Mouse (Mus musculus): ENCODE measurements at regions not wholly inside any gene's neighbourhood (a gene's known extent, or its start where the extent isn't known, plus 50 kb on each side); places are given as distances from the start of the nearest gene placed in this dataset.

- no peak for DNase-seq (ENCODE audit: low spot score)
Observed at GRCm38 (mm10) chr15:93972979-93973378, 377.3 kb upstream of the Prickle1 start.

DNA sequence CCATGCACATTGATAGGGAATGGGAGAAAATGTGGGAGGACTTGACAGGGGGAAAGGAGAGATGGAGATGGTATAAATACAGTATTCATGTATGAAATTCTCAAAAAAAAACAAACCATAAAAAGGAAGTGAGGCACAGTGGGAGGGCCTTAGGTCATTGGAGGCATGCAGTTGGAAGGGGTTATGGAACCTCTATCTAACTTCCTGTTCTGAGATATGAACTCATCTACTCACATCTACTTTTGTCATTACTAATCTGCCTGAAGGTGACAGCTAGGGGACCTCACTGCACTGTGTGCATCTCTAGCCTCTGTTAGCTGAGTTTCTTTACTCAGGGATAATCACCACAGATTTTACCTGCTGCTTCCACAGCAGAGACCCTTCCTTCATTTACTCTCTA is 366.3 kb upstream of the Prickle1 start:
- DNase-seq (ENCODE audit: low spot score): no peak

- no peak for DNase-seq (ENCODE audit: low spot score)
Observed at GRCm38 (mm10) chr15:93959931-93960330, 364.2 kb upstream of the Prickle1 start.

GRCm38 (mm10) chr15:93958086-93958485 is 362.4 kb upstream of the Prickle1 start:
- no peak for DNase-seq (ENCODE audit: low spot score)

GRCm38 (mm10) chr15:93956801-93957200 is 361.1 kb upstream of the Prickle1 start:
- no peak for DNase-seq (ENCODE audit: low spot score)

- DNase-seq (ENCODE audit: low spot score): no peak
Observed at GRCm38 (mm10) chr15:93953548-93953947, 357.9 kb upstream of the Prickle1 start.

GRCm38 (mm10) chr15:93950441-93950840 is 354.8 kb upstream of the Prickle1 start:
- no peak for DNase-seq (ENCODE audit: low spot score)

DNA sequence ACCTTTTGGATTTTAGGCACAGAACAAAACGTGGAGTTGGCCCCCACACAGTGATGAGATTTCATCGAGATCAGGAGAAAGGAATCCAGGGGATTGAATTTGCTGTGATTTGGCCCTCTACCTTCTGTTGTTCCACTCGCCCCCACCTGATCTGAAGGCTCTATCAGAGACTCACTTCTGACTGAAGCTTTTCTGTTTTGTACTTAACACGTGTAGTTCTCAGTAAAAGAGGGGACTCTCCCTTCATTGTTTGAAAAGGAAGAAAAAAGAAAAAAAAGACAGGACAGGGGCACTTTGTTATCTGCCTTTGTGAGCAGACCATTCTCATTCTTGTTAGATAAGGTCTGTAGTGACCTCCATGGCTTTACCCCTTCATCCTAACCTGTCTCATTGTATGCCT is 353.2 kb upstream of the Prickle1 start:
- no peak for DNase-seq (ENCODE audit: low spot score)

GRCm38 (mm10) chr15:93943545-93943944 is 347.9 kb upstream of the Prickle1 start:
- no peak for DNase-seq (ENCODE audit: low spot score)

DNA sequence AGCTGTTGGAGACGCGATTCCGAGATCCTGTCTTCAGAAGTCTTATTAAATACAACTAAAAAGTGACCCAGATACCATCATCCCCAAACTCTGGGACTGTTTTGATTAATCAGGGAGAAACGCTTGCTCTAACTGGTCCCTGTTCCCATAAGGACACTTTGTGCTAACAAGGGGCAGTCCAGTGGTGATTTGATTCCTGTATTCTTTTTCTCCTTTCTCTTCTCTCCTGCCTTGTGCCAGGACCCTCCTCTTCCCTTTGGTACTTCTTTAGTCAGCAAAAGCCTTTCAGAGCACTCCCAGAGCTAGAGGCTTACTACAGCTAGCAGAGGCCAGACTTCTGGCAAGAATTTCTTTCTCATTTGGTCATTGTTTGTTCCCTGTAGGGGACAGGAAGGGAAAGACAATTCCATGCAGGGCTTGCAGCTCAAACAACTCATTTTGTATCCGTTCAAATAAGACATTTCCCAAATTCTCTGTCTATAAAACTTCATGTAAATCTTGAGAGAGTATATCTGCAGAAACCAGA is 337.3 kb upstream of the Prickle1 start:
- DNase-seq (ENCODE audit: low spot score): no peak

DNA sequence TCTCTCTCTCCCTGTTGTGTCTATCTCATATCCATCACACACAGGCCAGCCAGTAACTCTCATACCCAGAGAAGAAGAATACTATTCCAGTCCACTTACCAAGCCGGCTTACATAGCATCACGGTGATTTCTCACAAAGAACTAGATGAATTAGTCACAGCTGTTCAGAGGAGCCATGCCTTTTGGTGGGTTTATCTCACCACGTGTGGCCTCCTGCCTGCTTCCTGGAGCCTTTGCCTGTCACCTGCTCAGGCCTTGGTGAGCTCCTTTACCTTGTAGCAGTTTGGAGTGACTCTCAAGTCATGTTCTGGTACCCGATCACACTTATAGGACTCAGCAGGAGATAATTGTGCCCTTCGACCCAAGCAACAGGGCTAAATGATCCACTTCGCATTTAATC is 331.2 kb upstream of the Prickle1 start:
- DNase-seq (ENCODE audit: low spot score): no peak

DNA sequence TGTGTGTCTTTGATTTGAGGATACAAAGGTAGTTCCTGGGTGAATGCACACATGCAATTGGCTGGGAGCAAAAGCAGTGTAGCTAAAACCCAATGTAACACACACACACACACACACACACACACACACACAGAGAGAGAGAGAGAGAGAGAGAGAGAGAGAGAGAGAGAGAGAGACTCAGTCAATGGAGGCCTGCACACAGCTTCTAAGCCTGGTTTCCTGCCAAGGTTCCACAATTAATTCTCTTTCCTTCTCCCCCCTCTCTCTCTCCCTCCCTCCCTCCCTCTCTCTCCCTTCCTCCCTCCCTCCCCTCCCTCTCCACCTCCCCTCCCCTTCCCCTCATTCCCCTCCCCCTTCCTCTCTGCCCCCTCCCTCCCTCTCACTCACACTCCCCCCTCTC is 330.6 kb upstream of the Prickle1 start:
- DNase-seq (ENCODE audit: low spot score): no peak

DNA sequence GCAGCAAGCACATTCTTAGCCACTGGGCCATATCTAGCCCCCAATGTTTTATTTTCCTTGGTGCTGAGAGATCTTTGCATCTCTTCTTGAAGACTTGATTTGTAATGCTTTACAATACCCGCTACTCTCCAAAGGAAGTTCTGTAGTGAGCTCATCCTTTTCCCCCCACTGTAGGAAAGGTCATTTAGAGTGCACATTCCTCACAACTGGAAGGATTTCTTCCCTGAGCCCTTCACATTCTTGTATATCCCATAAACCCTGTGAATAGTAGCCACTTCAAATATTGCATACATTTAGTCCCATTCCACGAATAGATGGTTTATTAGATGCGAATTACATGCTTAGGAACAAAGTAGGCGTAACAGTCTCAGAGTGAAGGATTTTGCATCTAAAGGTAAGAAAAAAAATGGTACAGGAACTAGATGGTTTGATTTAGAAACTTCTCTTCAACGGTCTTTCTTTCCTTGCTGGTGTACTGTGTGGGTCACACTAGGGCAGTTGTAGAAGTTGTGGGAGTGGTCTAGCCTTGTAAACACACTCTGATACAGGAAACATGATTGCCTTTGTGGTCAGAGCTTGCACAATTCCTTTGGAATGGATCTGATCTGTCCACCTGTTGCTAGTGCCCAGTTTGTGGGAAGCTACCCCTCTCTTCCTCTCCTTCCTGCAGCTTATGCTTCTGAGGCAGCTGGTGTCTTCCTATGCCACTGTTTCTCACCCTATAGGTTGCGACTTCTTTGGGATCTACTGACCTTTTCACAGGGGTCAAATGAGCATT is 326.0 kb upstream of the Prickle1 start:
- no peak for DNase-seq (ENCODE audit: low spot score)

DNA sequence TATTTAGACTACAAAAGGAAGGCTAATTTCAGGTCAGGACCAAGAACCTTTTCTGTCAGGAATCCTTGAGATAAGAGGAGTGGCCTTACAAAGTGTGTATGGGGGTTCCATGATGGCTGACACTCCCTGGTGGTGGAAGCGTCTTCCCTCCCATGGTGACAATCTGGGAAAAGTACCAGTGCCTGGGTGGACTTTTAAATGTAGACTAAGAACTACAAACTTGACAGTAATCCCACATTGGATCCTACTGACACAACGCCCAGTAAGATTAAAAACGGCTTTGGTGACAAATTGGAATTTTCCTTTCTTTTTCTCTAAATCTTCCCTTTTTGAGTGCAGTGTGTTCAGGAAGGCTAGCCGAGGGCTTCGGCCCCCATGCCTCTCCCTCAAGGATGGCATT is 325.3 kb upstream of the Prickle1 start:
- no peak for DNase-seq (ENCODE audit: low spot score)

- DNase-seq (ENCODE audit: low spot score): no peak
Observed at GRCm38 (mm10) chr15:93919577-93919976, 323.9 kb upstream of the Prickle1 start.

DNA sequence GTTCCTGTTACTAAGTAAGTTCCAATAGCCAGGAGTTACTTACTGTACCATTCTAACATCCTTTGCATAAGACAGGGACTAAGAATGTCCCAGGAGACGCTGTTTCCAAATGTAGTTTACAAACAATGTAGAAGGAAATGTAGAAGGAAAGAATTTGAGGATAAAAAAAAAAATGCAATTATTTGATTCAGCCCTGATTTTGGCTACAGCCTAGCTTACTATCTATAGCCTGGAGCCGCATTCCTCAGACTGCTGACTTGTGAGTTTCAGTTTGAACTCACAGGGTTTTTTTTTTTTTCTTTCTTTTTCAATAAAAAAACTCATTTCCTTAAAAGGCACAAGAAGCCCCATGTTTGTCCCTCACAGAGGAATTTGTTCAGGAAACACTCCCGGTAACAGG is 321.2 kb upstream of the Prickle1 start:
- no peak for DNase-seq (ENCODE audit: low spot score)

DNA sequence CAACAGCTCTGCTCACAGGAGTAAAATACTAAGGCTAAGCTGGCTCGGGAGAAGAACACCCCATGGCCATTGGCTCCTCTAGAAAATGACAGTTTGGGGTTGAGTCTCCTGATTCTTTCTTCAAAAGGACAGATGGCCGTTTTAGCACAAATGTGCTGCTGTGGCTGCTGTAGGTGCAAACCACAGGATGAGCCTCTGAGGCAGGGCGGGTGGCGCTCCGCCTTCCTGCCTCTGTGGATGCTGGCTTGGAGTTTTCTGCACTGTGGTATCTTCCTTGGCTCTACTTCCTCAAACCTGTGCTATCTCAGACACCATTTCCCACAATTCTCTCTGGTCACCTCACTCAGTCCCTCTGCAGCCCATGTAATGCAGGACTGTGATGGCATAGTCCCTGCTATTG is 317.8 kb upstream of the Prickle1 start:
- DNase-seq (ENCODE audit: low spot score): no peak

DNA sequence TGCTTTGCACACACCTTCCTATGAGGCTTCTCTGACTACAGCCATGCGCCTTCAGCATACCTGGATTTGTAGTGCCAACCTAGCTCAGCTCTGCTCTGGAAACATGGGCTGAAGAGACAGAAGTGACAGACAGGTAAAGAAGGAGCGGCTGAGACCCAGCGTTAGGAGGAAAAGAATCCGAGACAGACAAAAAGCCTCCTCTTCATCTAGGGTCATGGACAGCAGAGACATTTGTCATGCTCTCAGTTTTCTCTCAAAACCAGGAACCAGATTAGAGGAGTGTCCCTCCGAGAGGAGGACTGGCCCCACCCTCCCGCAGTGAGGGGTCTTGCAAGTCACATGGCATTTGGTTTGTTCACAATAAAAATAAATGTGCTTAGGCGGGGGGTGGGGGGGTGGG is 317.4 kb upstream of the Prickle1 start:
- DNase-seq (ENCODE audit: low spot score): no peak

- DNase-seq (ENCODE audit: low spot score): no peak
Observed at GRCm38 (mm10) chr15:93910981-93911431, 315.3 kb upstream of the Prickle1 start.

DNA sequence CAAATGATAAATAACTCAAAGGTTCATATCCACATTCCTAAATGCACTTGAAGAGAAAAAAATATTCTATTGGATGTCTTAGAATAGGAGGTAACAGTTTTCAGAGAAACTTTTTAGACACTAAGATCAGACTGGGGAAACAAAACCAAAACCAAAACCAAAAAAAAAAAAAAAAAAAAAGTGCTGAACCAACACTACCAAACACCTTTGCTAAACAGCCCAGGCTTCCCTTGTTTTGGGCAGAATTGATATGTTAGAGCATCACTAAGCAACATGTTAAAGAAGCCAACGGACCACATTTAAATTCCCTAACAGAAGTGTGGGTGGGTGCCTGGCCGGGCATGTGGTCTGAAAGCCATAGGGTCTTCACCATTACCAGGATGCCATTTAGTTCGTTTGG is 314.5 kb upstream of the Prickle1 start:
- no peak for DNase-seq (ENCODE audit: low spot score)

- no peak for DNase-seq (ENCODE audit: low spot score)
Observed at GRCm38 (mm10) chr15:93903671-93904603, 308.2 kb upstream of the Prickle1 start.

DNA sequence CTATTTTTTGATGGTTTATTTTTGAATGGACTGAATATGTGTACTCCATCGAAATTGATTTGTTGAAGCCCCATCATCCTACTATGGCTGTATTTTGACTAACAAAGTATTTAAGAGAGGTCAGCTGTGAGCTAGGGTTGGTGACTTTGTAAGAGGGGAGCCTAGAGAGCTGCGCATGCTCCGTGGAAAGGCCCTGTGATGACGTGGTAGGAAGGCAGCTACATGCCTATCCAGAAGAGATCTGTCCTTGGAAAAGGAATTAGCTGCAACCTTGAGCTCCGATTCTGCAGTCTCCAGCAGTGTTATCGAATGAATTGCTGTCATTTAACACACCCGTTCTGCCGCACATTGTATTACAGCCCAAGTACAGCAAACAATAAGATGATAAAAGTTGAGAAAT is 287.1 kb upstream of the Prickle1 start:
- no peak for DNase-seq (ENCODE audit: low spot score)

DNA sequence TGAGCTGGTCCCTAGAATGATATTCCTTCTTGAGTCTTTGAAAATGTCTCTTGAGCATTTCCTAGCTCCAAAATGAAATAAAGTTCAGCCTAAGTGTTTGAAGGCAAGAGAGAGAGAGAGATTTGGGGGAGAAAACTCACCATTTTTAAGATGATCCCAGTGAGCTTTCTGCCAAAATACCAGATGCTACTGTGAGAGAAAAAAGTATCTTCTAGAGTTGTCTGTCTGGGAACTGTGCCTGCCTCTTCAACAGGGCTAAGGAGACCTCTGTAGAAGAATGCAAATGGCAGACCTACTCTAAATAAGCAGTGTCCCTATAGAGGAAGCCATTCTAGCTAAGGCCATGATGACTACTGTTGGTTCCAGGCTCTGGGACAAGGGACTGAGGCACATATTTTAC is 285.6 kb upstream of the Prickle1 start:
- no peak for DNase-seq (ENCODE audit: low spot score)
